Mouse (Mus musculus) adipose tissue, adult 10 weeks (tissue): ENCODE results near the gene Dclk1. TPM values are rescaled to one million over a fixed set of nuclear protein-coding genes. Genes with fewer than 3 reads are reported as not detected.

Experiments used
- polyA plus RNA-seq: library from polyadenylated mRNA; stranded (reverse); fragments of 350-450 nt; fragmentation: Illumina TruSeq; extraction: RNeasy Lipid Tissue Mini Kit (QIAGEN cat#74804); gene quantifications from one replicate; pipeline ENCODE4 v1.2.3, GENCODE M21; 2014; ENCODE audit warnings: low read depth, low replicate concordance

The Dclk1 gene
- polyA plus RNA-seq, result 5.8 TPM

DNA sequence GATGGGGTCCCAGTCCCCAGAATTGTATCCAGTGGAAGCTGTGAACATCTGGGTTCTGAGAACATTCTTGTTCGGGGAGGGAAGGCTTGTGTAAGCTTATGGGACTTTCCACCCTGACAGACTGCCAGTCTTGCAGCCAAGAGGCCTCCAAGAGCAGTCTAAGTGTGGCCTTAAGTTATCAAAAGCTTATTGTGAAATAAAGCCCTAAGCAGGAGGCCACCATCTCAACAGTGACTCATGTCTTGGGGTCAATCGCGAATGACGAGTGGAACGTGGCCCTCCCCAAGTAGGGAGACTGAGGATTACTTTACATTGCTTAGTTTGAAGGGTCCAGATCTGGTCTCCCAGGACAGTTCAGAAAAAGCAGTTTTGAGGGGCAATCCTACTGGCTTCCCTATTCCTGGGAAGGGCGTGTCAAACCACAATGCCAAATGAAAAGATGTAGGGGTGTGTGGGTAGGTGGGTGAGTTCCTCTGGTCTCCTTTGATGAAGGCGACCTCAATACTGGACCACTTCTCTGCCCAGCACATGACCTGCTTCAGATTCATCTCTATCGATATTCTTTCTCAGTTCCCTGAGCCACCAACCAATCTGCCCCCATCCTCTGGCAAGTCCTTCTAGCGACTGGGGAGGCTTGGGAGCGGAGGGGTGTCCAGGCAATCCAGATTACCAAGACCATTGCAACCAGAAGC, at the start of gene Dclk1:
Dclk1 (plus strand) TSS at position 635 of the 692 bp plus-strand sequence.

DNA sequence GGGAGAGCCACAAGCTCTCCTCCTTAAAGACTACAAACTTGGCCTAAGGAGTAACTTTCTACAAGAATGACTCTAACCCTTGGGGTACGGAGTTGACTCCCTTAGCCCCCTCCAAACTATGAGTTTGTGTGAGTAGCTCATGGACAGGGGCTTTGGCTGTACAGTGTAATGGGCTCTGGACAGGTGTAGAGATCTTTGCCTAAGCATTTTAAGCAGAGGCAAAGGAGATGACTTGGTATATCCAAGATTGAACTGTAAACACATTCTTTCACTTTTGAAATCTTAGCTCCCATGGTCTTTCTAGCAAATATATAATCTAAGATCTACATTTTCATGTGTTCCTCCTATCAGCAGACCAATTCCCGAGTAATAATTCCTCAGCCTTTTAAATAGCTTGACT, 229.9 kb downstream of the Dclk1 start, which contains the start of gene Gm21954:
Gm21954 (minus strand) TSS at position 101 of the 400 bp plus-strand sequence.

Other genes starting within 250 kb of the Dclk1 start
- gene Ccna1, start 186.9 kb upstream of the Dclk1 start, polyA plus RNA-seq, result 4.7 TPM
- 18.2 TPM for gene Spg20, start 130.3 kb upstream of the Dclk1 start, polyA plus RNA-seq
- 2.7 TPM for gene Ccdc169, start 105.0 kb upstream of the Dclk1 start, polyA plus RNA-seq
- not detected for gene Sohlh2, start 60.3 kb upstream of the Dclk1 start, polyA plus RNA-seq
- gene Gm21954, start 229.8 kb downstream of the Dclk1 start, polyA plus RNA-seq, result not detected